Comparison of ENCODE assay signal across 9 mouse cellular contexts in genomic region chr3:79261816-79262316, GRCm38 (mm10). TPM values are rescaled to one million over a fixed set of nuclear protein-coding genes. Genes with fewer than 3 reads are reported as not detected.
A peak's percentile ranks its signal among the peaks of the same experiment; 100 is the strongest.
DNase-seq lines count a peak whose midpoint lies in the region; ATAC-seq and TF ChIP-seq lines count a peak whose summit lies in the region.
"Had no signal": no experiment of that assay in that cellular context is flagged by ENCODE, and none has a peak within 500 bp of the region (broad histone marks: within the 10 kb centered on the region; RNA-seq: fewer than 3 reads in every experiment).

No protein-coding gene starts in this region.

- H3K4me3 ChIP-seq in forebrain, embryonic 16.5 days (replicated peaks; ENCODE audit: low read length): no peak overlapping the region
- no peak overlapping the region for H3K4me3 ChIP-seq in forebrain, embryonic 11.5 days (ENCODE audit: low read depth, low read length)
- no peak overlapping the region for H3K4me3 ChIP-seq in lung, embryonic 16.5 days (ENCODE audit: low read length)
- H3K4me3 ChIP-seq in midbrain, embryonic 11.5 days (ENCODE audit: low read depth, low read length): no peak overlapping the region

- H3K9ac ChIP-seq in forebrain, embryonic 16.5 days (replicated peaks; ENCODE audit: low read depth, low read length): no peak overlapping the region
- H3K9ac ChIP-seq in forebrain, embryonic 11.5 days (ENCODE audit: low read length): no peak overlapping the region
- no peak overlapping the region for H3K9ac ChIP-seq in lung, embryonic 16.5 days (ENCODE audit: low read length)
- H3K9ac ChIP-seq in midbrain, embryonic 11.5 days (ENCODE audit: low read length): no peak overlapping the region

- no peaks in the 10 kb centered on the region for H3K27me3 ChIP-seq in forebrain, embryonic 16.5 days (replicated peaks; ENCODE audit: control insufficient read depth, insufficient read depth, low read length)
- H3K27me3 ChIP-seq in forebrain, embryonic 11.5 days (ENCODE audit: control insufficient read depth, insufficient read depth, low read length): no peaks in the 10 kb centered on the region
- no peaks in the 10 kb centered on the region for H3K27me3 ChIP-seq in lung, embryonic 16.5 days (ENCODE audit: control insufficient read depth, insufficient read depth, low read depth, low read length)
- H3K27me3 ChIP-seq in midbrain, embryonic 11.5 days (ENCODE audit: control insufficient read depth, insufficient read depth, low read length): no peaks in the 10 kb centered on the region

- H3K27ac ChIP-seq in forebrain, embryonic 16.5 days (ENCODE audit: low read length): no peak overlapping the region
- H3K27ac ChIP-seq in forebrain, embryonic 11.5 days (ENCODE audit: low read depth, low read length): no peak overlapping the region
- no peak overlapping the region; the same call in 1 of the 2 replicates for H3K27ac ChIP-seq in lung, embryonic 16.5 days (ENCODE audit: low read length)
- no peak overlapping the region for H3K27ac ChIP-seq in midbrain, embryonic 11.5 days (ENCODE audit: low read depth, low read length)

- H3K36me3 ChIP-seq in forebrain, embryonic 16.5 days (ENCODE audit: control insufficient read depth, insufficient read depth): no peaks in the 10 kb centered on the region
- no peaks in the 10 kb centered on the region for H3K36me3 ChIP-seq in forebrain, embryonic 11.5 days (ENCODE audit: control insufficient read depth, insufficient read depth, low read length)
- H3K36me3 ChIP-seq in lung, embryonic 16.5 days (ENCODE audit: control insufficient read depth, insufficient read depth, low read length): no peaks in the 10 kb centered on the region
- no peaks in the 10 kb centered on the region for H3K36me3 ChIP-seq in midbrain, embryonic 11.5 days (ENCODE audit: control insufficient read depth, insufficient read depth, low read length)

- no peak for DNase-seq in forebrain, embryonic 11.5 days (ENCODE audit: low spot score)
- DNase-seq in brain, embryonic 14.5 days (ENCODE audit: low read depth): peak; percentile 36
- DNase-seq in kidney, adult 9 months: peak; percentile 92
- DNase-seq in thymus, adult 18-20 months: no peak
- DNase-seq in midbrain, embryonic 11.5 days (ENCODE audit: low spot score, missing footprints): no peak
- DNase-seq in left cerebral cortex, adult 18-20 months (ENCODE audit: low spot score in 2 of 2): no peak
- DNase-seq: heart, postnatal 36 days had no signal

- no peak for TF ChIP-seq POLR2A in brain, embryonic 14.5 days (IDR thresholded peaks at IDR 0.05; ENCODE audit: borderline replicate concordance, extremely low read depth, insufficient read depth, insufficient read length, poor library complexity, severe bottlenecking)

- 84% methylated on average over 6 of the region's 6 CpGs for WGBS in forebrain, embryonic 16.5 days
- 82% methylated on average over 6 of the region's 6 CpGs for WGBS in forebrain, embryonic 11.5 days
- 68% methylated on average over 6 of the region's 6 CpGs for WGBS in lung, embryonic 16.5 days
- 75% methylated on average over 6 of the region's 6 CpGs for WGBS in midbrain, embryonic 11.5 days

- no peak for TF ChIP-seq CTCF in brain, embryonic 14.5 days (IDR thresholded peaks at IDR 0.05; ENCODE audit: borderline replicate concordance, extremely low read depth, insufficient read depth, insufficient read length)

- peak; percentile 63 for ATAC-seq in forebrain, embryonic 16.5 days
- ATAC-seq in forebrain, embryonic 11.5 days (replicated peaks; ENCODE audit: low FRiP score): no peak
- ATAC-seq in lung, embryonic 16.5 days (ENCODE audit: low read depth): peak; percentile 62
- no peak for ATAC-seq in midbrain, embryonic 11.5 days (ENCODE audit: low FRiP score)

- H3K4me1 ChIP-seq in forebrain, embryonic 16.5 days (replicated peaks; ENCODE audit: control insufficient read depth, insufficient read depth, low read length): peaks cover 4% of the 10 kb centered on the region; the same call in 1 of the 2 replicates
- no peaks in the 10 kb centered on the region for H3K4me1 ChIP-seq in forebrain, embryonic 11.5 days (replicated peaks; ENCODE audit: control insufficient read depth, insufficient read depth, low read length)
- no peaks in the 10 kb centered on the region; the same call in 1 of the 2 replicates for H3K4me1 ChIP-seq in lung, embryonic 16.5 days (replicated peaks; ENCODE audit: control insufficient read depth, insufficient read depth, low read length)
- no peaks in the 10 kb centered on the region for H3K4me1 ChIP-seq in midbrain, embryonic 11.5 days (ENCODE audit: control insufficient read depth, insufficient read depth, low read length)

- no peak overlapping the region for H3K4me2 ChIP-seq in forebrain, embryonic 16.5 days (ENCODE audit: low read length)
- H3K4me2 ChIP-seq in forebrain, embryonic 11.5 days (ENCODE audit: low read depth, low read length, severe bottlenecking): no peak overlapping the region
- no peak overlapping the region for H3K4me2 ChIP-seq in lung, embryonic 16.5 days (ENCODE audit: low read depth, low read length)
- no peak overlapping the region for H3K4me2 ChIP-seq in midbrain, embryonic 11.5 days

- H3K9me3 ChIP-seq in forebrain, embryonic 16.5 days (ENCODE audit: control insufficient read depth, low read length): no peaks in the 10 kb centered on the region; the same call in 1 of the 2 replicates
- no peaks in the 10 kb centered on the region for H3K9me3 ChIP-seq in forebrain, embryonic 11.5 days (ENCODE audit: control insufficient read depth, low read length)
- H3K9me3 ChIP-seq in lung, embryonic 16.5 days (ENCODE audit: control insufficient read depth, low read length): no peaks in the 10 kb centered on the region
- no peaks in the 10 kb centered on the region for H3K9me3 ChIP-seq in midbrain, embryonic 11.5 days (ENCODE audit: control insufficient read depth, low read length)

RNA-seq across cellular contexts. Expression of gene Rapgef2, which starts 24.5 kb away (rescaled TPM):
- 10.8 and 13.4 TPM in 2 replicates for polyA plus RNA-seq in forebrain, embryonic 16.5 days (2015; fragmentation: Nextera tagmentation; extraction: Ambion mirVana)
- polyA plus RNA-seq in forebrain, embryonic 11.5 days (2014; fragmentation: Nextera tagmentation; extraction: Ambion mirVana): 8.5 and 9.3 TPM in 2 replicates
- 17.8 and 24.0 TPM in 2 replicates for polyA plus RNA-seq in brain, embryonic 14.5 days (2012; rRNA removed)
- 5.1 and 6.0 TPM in 2 replicates for polyA plus RNA-seq in lung, embryonic 16.5 days (2015; fragmentation: Nextera tagmentation; extraction: Ambion mirVana)
- polyA plus RNA-seq in midbrain, embryonic 11.5 days (2014; fragmentation: Nextera tagmentation; extraction: Ambion mirVana): 5.3 and 6.2 TPM in 2 replicates
- 100 to 1,000 TPM; 121 to 129 TPM for total RNA-seq in left cerebral cortex, adult 18-20 months (2021)

Comparison
In these comparisons a context has a peak if more than half of its experiments do, and no peak if none do; other contexts are left out.
1. ATAC-seq: peak in forebrain, embryonic 16.5 days (single experiment) and lung, embryonic 16.5 days (single experiment); none in forebrain, embryonic 11.5 days (single experiment) and midbrain, embryonic 11.5 days (single experiment).
2. DNase-seq: peak in brain, embryonic 14.5 days (single experiment) and kidney, adult 9 months (single experiment); none in forebrain, embryonic 11.5 days (single experiment), thymus, adult 18-20 months (0 of 2), midbrain, embryonic 11.5 days (single experiment) and left cerebral cortex, adult 18-20 months (0 of 2).